Mouse (Mus musculus) liver, adult 2 months (tissue): Measurements from ENCODE around the gene Alyref2. TPM values are rescaled to one million over a fixed set of nuclear protein-coding genes. Genes with fewer than 3 reads are reported as not detected.
"Not testable (repeated sequence)": the region's sequence is repeated elsewhere in the genome, so short reads cannot be mapped to it uniquely, and the experiment has no call there.

ENCODE experiments used
- DNase-seq: peaks from one replicate; pipeline ENCODE4 v3.0.0-alpha.2; 2011; ENCODE audit warnings: low read depth, low spot score; ENCODE audit errors: extremely low read depth
- H3K27ac ChIP-seq: fragments of 200-500 bp; replicated peaks from 2 replicates; pipeline ENCODE4 v1.5.1; 2012; ENCODE audit warnings: low read depth, mild to moderate bottlenecking, control low read depth, inconsistent platforms, low read length; ENCODE audit not compliant: insufficient read depth
- H3K27me3 ChIP-seq: fragments of 200-500 bp; 2 replicates; pipeline ENCODE4 v1.6.1; 2012; ENCODE audit warnings: mild to moderate bottlenecking, moderate library complexity, low read length, inconsistent platforms; ENCODE audit not compliant: control insufficient read depth, insufficient read depth
- H3K36me3 ChIP-seq: fragments of 200-500 bp; 2 replicates; pipeline ENCODE4 v1.6.1; 2012; ENCODE audit warnings: low read length, inconsistent platforms; ENCODE audit not compliant: control insufficient read depth, insufficient read depth
- H3K4me1 ChIP-seq: fragments of 200-500 bp; 2 replicates; pipeline ENCODE4 v1.6.1; 2011; ENCODE audit warnings: low read length; ENCODE audit not compliant: control insufficient read depth, insufficient read depth
- H3K4me3 ChIP-seq: fragments of 200-500 bp; 2 replicates; pipeline ENCODE4 v1.5.1; 2011; ENCODE audit warnings: low read depth, mild to moderate bottlenecking, control low read depth, low read length, moderate library complexity; ENCODE audit not compliant: insufficient read depth
- H3K79me2 ChIP-seq: fragments of 200-500 bp; 2 replicates; pipeline ENCODE4 v1.6.1; 2012; ENCODE audit warnings: inconsistent platforms, mild to moderate bottlenecking, low read length, moderate library complexity; ENCODE audit not compliant: control insufficient read depth, insufficient read depth
- H3K9ac ChIP-seq: fragments of 200-500 bp; 2 replicates; pipeline ENCODE4 v1.6.1; 2012; ENCODE audit warnings: low read depth, mild to moderate bottlenecking, control low read depth, inconsistent platforms, low read length
- CTCF ChIP-seq: fragments of 200-500 bp; IDR thresholded peaks from 2 replicates; pipeline ENCODE4 v1.5.1; 2011; ENCODE audit warnings: low read depth, low read length, control low read depth
- POLR2A ChIP-seq: fragments of 200-500 bp; IDR thresholded peaks from 2 replicates; pipeline ENCODE4 v1.6.1; 2011; ENCODE audit warnings: low read length, control low read depth; ENCODE audit not compliant: insufficient read depth; ENCODE audit errors: extremely low read depth
- WGBS: fragments of 180-500 bp; shearing (Covaris S2); methylation state at CpG from one replicate; pipeline ENCODE4 v1.1.7; 2018; 5-methylcytosine and 5-hydroxymethylcytosine counted together
- polyA plus RNA-seq: library from polyadenylated mRNA; depleted of rRNA; stranded (reverse); fragments of >200 nt; gene quantifications from 2 replicates; pipeline ENCODE4 v1.2.3, GENCODE M21; 2012
- total RNA-seq: library from RNA; depleted of rRNA; stranded (reverse); fragments of >200 nt; gene quantifications from 2 replicates; pipeline ENCODE4 v1.2.3, GENCODE M21; 2014

Alyref2 gene
- total and polyA plus RNA-seq, 2 experiments = 3.2 to 5.5 TPM

- Histone ChIP-seq H3K36me3 (peaks cover 24% of the 10 kb centered on the region), H3K27me3 (no peaks in the 10 kb centered on the region), H3K4me1 (no peaks in the 10 kb centered on the region), H3K79me2 (no peaks in the 10 kb centered on the region), H3K27ac (no peak overlapping the region), H3K4me3 (no peak overlapping the region), H3K9ac (no peak overlapping the region)
- no peak for TF ChIP-seq POLR2A
- no peak for TF ChIP-seq CTCF
- 89% methylated on average over 5 of the region's 5 CpGs for WGBS
- DNase-seq = no peak
These were observed 37.4 kb upstream of the Alyref2 start for GRCm38 (mm10) chr1:171465749-171466412.

DNA sequence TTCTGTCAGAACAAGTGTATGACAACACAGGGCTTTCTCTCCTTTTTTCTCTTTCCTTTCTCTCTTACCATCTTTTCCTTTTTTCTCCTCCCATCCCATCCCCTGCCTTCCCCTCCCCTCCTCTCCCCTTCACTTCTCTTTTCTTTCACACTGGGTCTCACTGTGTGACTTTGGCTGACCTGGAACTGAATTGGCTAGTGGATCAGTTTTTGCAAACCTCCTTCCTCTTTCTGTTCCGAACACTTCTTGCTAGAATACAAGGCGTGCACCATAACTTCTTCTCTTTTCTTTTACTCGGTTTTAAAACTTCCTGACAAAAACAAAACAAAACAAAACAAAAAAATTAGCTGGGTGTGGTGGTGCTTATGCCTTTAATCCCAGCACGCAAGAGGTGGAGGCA is 36.7 kb upstream of the Alyref2 start:
- TF ChIP-seq CTCF = no peak
- TF ChIP-seq POLR2A = no peak
- Histone ChIP-seq H3K27ac (no peak overlapping the region), H3K4me1 (no peaks in the 10 kb centered on the region), H3K36me3 (peaks cover 21% of the 10 kb centered on the region), H3K27me3 (no peaks in the 10 kb centered on the region), H3K4me3 (no peak overlapping the region), H3K9ac (no peak overlapping the region), H3K79me2 (no peaks in the 10 kb centered on the region)
- DNase-seq = peak; percentile 43
- 75% methylated on average over 4 of the region's 4 CpGs for WGBS

GRCm38 (mm10) chr1:171469678-171470077 is 33.6 kb upstream of the Alyref2 start:
- no peak for DNase-seq
- no peak overlapping the region for H3K4me3 ChIP-seq
- no peak for TF ChIP-seq CTCF
- no peak for TF ChIP-seq POLR2A
- no peaks in the 10 kb centered on the region for H3K79me2 ChIP-seq
- H3K9ac ChIP-seq = no peak overlapping the region
- H3K4me1 ChIP-seq = no peaks in the 10 kb centered on the region
- no peaks in the 10 kb centered on the region for H3K36me3 ChIP-seq
- no peaks in the 10 kb centered on the region for H3K27me3 ChIP-seq
- no peak overlapping the region for H3K27ac ChIP-seq
- WGBS = 86% methylated on average over 3 of the region's 3 CpGs

- Histone ChIP-seq H3K36me3 (no peaks in the 10 kb centered on the region), H3K9ac (no peak overlapping the region), H3K27me3 (no peaks in the 10 kb centered on the region), H3K27ac (no peak overlapping the region), H3K4me3 (no peak overlapping the region), H3K79me2 (no peaks in the 10 kb centered on the region), H3K4me1 (no peaks in the 10 kb centered on the region)
- peak; percentile 56 for DNase-seq
- TF ChIP-seq CTCF (peak; percentile 72), POLR2A (no peak)
- WGBS = 11% methylated on average over 7 of the region's 7 CpGs
These were observed 32.9 kb upstream of the Alyref2 start for GRCm38 (mm10) chr1:171470371-171470871.

- Histone ChIP-seq H3K4me1 (no peaks in the 10 kb centered on the region), H3K4me3 (no peak overlapping the region), H3K36me3 (no peaks in the 10 kb centered on the region), H3K9ac (no peak overlapping the region), H3K79me2 (no peaks in the 10 kb centered on the region), H3K27ac (no peak overlapping the region), H3K27me3 (no peaks in the 10 kb centered on the region)
- 82% methylated on average over 5 of the region's 5 CpGs for WGBS
- TF ChIP-seq CTCF = no peak
- TF ChIP-seq POLR2A = no peak
- no peak for DNase-seq
These were observed 32.4 kb upstream of the Alyref2 start for GRCm38 (mm10) chr1:171470896-171471295.

DNA sequence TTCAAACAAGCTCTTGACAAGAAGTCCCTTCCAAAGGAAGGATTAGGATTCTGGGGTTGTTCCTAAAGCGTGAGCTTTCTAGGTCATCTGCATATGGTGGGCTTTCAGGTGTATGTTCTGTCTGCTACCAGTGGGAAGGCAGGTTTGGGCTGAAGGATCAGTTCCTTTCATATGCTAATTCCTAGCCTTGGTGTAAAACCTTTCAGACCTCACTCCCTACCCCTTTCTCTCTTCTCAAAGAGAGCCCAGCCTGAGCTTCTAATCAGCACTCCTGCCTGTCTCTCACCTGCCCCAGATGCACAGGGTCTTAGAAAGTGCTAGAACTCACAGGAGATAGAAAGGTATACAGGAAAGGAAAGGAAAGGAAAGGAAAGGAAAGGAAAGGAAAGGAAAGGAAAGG is 31.8 kb upstream of the Alyref2 start:
- TF ChIP-seq POLR2A (no peak), CTCF (no peak)
- WGBS = 83% methylated on average over 1 of the region's 1 CpGs
- DNase-seq = no peak

DNA sequence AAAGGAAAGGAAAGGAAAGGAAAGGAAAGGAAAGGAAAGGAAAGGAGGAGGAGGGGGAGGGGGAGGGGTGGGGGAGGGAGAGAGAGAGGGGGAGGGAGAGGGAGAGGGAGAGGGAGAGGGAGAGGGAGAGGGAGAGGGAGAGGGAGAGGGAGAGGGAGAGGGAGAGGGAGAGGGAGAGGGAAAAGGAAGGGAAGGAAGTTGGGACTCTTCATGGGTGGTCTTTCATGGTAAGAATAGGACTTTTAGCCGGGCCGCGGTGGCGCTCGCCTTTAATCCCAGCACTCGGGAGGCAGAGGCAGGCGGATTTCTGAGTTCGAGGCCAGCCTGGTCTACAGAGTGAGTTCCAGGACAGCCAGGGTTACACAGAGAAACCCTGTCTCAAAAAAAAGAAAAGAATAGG is 31.3 kb upstream of the Alyref2 start:
- H3K4me1 ChIP-seq, H3K36me3 ChIP-seq, H3K79me2 ChIP-seq, H3K27me3 ChIP-seq, H3K9ac ChIP-seq, H3K4me3 ChIP-seq, H3K27ac ChIP-seq, DNase-seq: not testable (repeated sequence)
- WGBS = 91% methylated on average over 8 of the region's 8 CpGs

More for the DNA sequence above, 31.8 kb upstream of the Alyref2 start:
- Histone ChIP-seq H3K9ac (no peak overlapping the region), H3K27me3 (no peaks in the 10 kb centered on the region), H3K36me3 (no peaks in the 10 kb centered on the region), H3K4me3 (no peak overlapping the region), H3K27ac (no peak overlapping the region), H3K4me1 (no peaks in the 10 kb centered on the region), H3K79me2 (no peaks in the 10 kb centered on the region)
